Mouse (Mus musculus): ENCODE results near the gene Ube2b. TPM values are rescaled to one million over a fixed set of nuclear protein-coding genes. Genes with fewer than 3 reads are reported as not detected.

The Ube2b gene
- polyA plus RNA-seq, 1 experiment from 2014 or later = 211 TPM

DNA sequence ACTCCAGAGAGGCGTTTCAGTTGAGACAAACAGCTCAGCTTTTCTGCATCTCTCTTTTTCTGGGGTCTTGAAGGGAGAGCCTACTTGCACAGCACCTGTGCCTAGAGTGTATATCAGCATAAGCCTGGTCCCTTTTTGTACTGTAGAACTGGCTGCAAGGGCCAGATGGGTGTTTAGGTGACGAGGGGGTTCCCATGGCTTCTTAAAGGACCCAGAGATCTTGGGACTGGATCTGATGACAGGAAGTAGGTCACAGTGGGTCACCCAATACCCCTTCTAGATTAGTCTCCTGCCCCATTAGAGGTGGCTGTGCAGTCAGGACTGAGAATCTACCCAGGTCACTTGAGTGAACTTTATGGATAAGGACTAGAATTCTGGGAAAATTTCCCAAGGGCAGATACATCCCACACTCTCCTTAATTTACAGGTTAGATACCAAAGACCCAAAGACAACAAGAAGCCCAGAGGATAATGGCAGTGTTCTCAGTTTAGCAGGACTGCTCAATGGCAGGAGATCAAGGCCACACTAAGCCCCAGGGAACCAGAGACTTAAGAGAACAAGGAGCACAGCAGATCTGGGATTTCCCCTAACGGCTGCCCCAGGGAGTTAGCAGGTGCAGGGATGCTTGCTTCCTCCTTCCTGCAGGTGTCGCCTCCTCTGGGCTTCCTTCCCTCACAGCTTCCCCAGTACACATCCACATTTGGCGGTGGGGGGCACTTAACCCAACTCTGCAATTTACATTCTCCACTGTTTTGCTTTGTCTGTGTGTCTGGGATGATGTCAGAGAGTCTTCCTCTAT, 64.7 kb downstream of the Ube2b start:
- ATAC-seq (no peak), DNase-seq (ENCODE audit: low spot score) (no peak)
- no peak overlapping the region for H3K4me2 ChIP-seq (ENCODE audit: low read length)
- H3K9me3 ChIP-seq (replicated peaks; ENCODE audit: control insufficient read depth, low read length) = no peaks in the 10 kb centered on the region
- no peaks in the 10 kb centered on the region for H3K27me3 ChIP-seq (replicated peaks; ENCODE audit: control insufficient read depth, insufficient read depth, low read length)
- H3K9ac ChIP-seq (ENCODE audit: low read length) = no peak overlapping the region
- WGBS = 49% methylated on average over 5 of the region's 5 CpGs
- H3K4me1 ChIP-seq (ENCODE audit: control insufficient read depth, insufficient read depth, low read length) = no peaks in the 10 kb centered on the region
- H3K27ac ChIP-seq (ENCODE audit: low read depth, low read length) = no peak overlapping the region
- H3K4me3 ChIP-seq (ENCODE audit: low read depth, low read length) = no peak overlapping the region
- no peaks in the 10 kb centered on the region for H3K36me3 ChIP-seq (ENCODE audit: control insufficient read depth, insufficient read depth, low read length)

Other genes starting within 250 kb of the Ube2b start
- gene Sec24a, start 237.1 kb downstream of the Ube2b start, polyA plus RNA-seq (2014; fragmentation: Nextera tagmentation; extraction: Ambion mirVana) = 7.5 and 11.6 TPM in 2 replicates
- 179 and 184 TPM in 2 replicates for gene Sar1b, start 237.1 kb downstream of the Ube2b start, polyA plus RNA-seq (2014; fragmentation: Nextera tagmentation; extraction: Ambion mirVana)
- 0.20 and 0.23 TPM in 2 replicates for gene Jade2, start 143.1 kb downstream of the Ube2b start, polyA plus RNA-seq (2014; fragmentation: Nextera tagmentation; extraction: Ambion mirVana)
- 117 and 121 TPM in 2 replicates for gene Cdkn2aipnl, start 33.1 kb downstream of the Ube2b start, polyA plus RNA-seq (2014; fragmentation: Nextera tagmentation; extraction: Ambion mirVana)
- gene Cdkl3, start 3.5 kb upstream of the Ube2b start, polyA plus RNA-seq (2014; fragmentation: Nextera tagmentation; extraction: Ambion mirVana) = 20.4 and 22.3 TPM in 2 replicates
- 137 and 140 TPM in 2 replicates for gene Ppp2ca, start 97.9 kb upstream of the Ube2b start, polyA plus RNA-seq (2014; fragmentation: Nextera tagmentation; extraction: Ambion mirVana)
- gene Olfr1373, start 144.8 kb upstream of the Ube2b start, polyA plus RNA-seq (2014; fragmentation: Nextera tagmentation; extraction: Ambion mirVana) = not detected in 2 replicates
- not detected in 2 replicates for gene Olfr1371, start 213.2 kb upstream of the Ube2b start, polyA plus RNA-seq (2014; fragmentation: Nextera tagmentation; extraction: Ambion mirVana)
- 1,258 and 1,335 TPM in 2 replicates for gene Skp1a, start 231.2 kb upstream of the Ube2b start, polyA plus RNA-seq (2014; fragmentation: Nextera tagmentation; extraction: Ambion mirVana)

Measured in forebrain, embryonic 14.5 days (tissue).